In the genomic region with DNA sequence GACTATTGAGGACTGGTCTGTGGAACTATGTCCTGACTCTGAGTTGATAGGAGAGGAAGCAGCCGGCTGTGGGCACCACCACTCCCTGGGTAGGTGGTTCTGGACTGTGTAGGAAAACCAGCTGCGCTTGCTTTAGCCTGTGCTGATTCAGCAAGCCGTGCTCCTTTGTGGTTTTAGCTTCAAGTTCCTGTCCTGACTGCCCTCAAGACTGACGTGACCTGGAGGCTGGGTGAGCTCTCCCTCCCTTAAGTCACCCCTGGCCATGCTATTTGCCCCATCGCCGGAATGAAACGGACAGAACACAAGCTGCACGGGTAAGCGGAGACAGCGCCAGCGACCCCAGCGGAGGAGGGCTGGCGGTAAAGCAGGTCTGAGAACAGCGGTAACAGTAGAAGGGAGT, we compare ENCODE assay signal across 12 mouse cellular contexts. TPM values are rescaled to one million over a fixed set of nuclear protein-coding genes. Genes with fewer than 3 reads are reported as not detected.
DNase-seq lines count a peak whose midpoint lies in the region; ATAC-seq lines count a peak whose summit lies in the region.
"Had no signal": no experiment of that assay in that cellular context is flagged by ENCODE, and none has a peak within 500 bp of the region (broad histone marks: within the 10 kb centered on the region; RNA-seq: fewer than 3 reads in every experiment).

No protein-coding gene starts in this region.

- no peak overlapping the region for H3K4me3 ChIP-seq in heart, embryonic 10.5 days
- H3K4me3 ChIP-seq in liver, embryonic 12.5 days = no peak overlapping the region

- peaks cover 59% of the 10 kb centered on the region for H3K36me3 ChIP-seq in heart, embryonic 10.5 days
- peaks cover 78% of the 10 kb centered on the region for H3K36me3 ChIP-seq in liver, embryonic 12.5 days

- no peak overlapping the region for H3K9ac ChIP-seq in liver, embryonic 12.5 days

- H3K4me1 ChIP-seq in heart, embryonic 10.5 days = no peaks in the 10 kb centered on the region
- H3K4me1 ChIP-seq in liver, embryonic 12.5 days = peaks cover 12% of the 10 kb centered on the region

- no peaks in the 10 kb centered on the region for H3K9me3 ChIP-seq in heart, embryonic 10.5 days
- no peaks in the 10 kb centered on the region for H3K9me3 ChIP-seq in liver, embryonic 12.5 days (replicated peaks)

- no peak overlapping the region for H3K27ac ChIP-seq in heart, embryonic 10.5 days
- peak overlapping the region; percentile 39; the same call in 1 of the 2 replicates for H3K27ac ChIP-seq in liver, embryonic 12.5 days

- H3K27me3 ChIP-seq in heart, embryonic 10.5 days (ENCODE audit: insufficient read depth, poor library complexity, severe bottlenecking) = no peaks in the 10 kb centered on the region
- H3K27me3 ChIP-seq in liver, embryonic 12.5 days (replicated peaks) = no peaks in the 10 kb centered on the region
- H3K27me3 ChIP-seq: Patski had no signal

- H3K4me2 ChIP-seq in liver, embryonic 12.5 days = no peak overlapping the region

- no peak for ATAC-seq in liver, embryonic 12.5 days
- ATAC-seq in CD4-positive, CD25-positive, alpha-beta regulatory T cell, adult 4 months = no peak
- ATAC-seq in erythroblast, adult 5-6 weeks (replicated peaks; ENCODE audit: low FRiP score, poor library complexity, severe bottlenecking) = no peak
- ATAC-seq: Patski had no signal

- 88% methylated on average over 14 of the region's 14 CpGs for WGBS in heart, embryonic 10.5 days
- 58% methylated on average over 14 of the region's 14 CpGs for WGBS in liver, embryonic 12.5 days (ENCODE audit: insufficient replicate concordance)

- DNase-seq in heart, adult 11 months = peak; percentile 97
- no peak for DNase-seq in heart, embryonic 10.5 days (ENCODE audit: low spot score)
- no peak for DNase-seq in liver
- DNase-seq in kidney, postnatal 25 days = peak; percentile 28 to 54
- DNase-seq in thymus, postnatal 10 days (ENCODE audit: low spot score in 2 of 2) = no peak
- DNase-seq: adrenal gland, postnatal 25 days; retina, postnatal 1 day had no signal

RNA-seq across cellular contexts. Expression of gene Tbk1, which starts 4.5 kb away (rescaled TPM):
- 28.1 and 31.4 TPM in 2 replicates for polyA plus RNA-seq in heart, embryonic 10.5 days (2016; fragmentation: Nextera tagmentation; extraction: Ambion mirVana)
- 24.8 and 25.8 TPM in 2 replicates for polyA plus RNA-seq in liver, embryonic 12.5 days (2016; fragmentation: Nextera tagmentation; extraction: Ambion mirVana)
- 100 to 1,000 TPM in 1 of 2 experiments, 10 to 100 TPM in 1; 86.5 to 118 TPM for polyA plus RNA-seq in CD4-positive, CD25-positive, alpha-beta regulatory T cell, adult 4 months (2017; shearing (Covaris generic))
- 57.1 and 60.0 TPM in 2 replicates for total RNA-seq in erythroblast, adult 5-6 weeks (2015; ENCODE audit: low replicate concordance)
- 105 and 141 TPM in 2 replicates for total RNA-seq in erythroblast, adult 5-6 weeks (2017; ENCODE audit: low replicate concordance)

RNA-seq across cellular contexts. Expression of gene Xpot, which starts 35.0 kb away (rescaled TPM):
- polyA plus RNA-seq in heart, embryonic 10.5 days (2016; fragmentation: Nextera tagmentation; extraction: Ambion mirVana) = 44.8 and 48.8 TPM in 2 replicates
- 67.8 and 68.8 TPM in 2 replicates for polyA plus RNA-seq in liver, embryonic 12.5 days (2016; fragmentation: Nextera tagmentation; extraction: Ambion mirVana)
- polyA plus RNA-seq in CD4-positive, CD25-positive, alpha-beta regulatory T cell, adult 4 months (2017; shearing (Covaris generic)) = 10 to 100 TPM; 14.3 to 20.0 TPM
- total RNA-seq in erythroblast, adult 5-6 weeks (2015; ENCODE audit: low replicate concordance) = 16.1 and 19.2 TPM in 2 replicates
- 26.0 and 43.5 TPM in 2 replicates for total RNA-seq in erythroblast, adult 5-6 weeks (2017; ENCODE audit: low replicate concordance)

RNA-seq across cellular contexts. Expression of gene D930020B18Rik, which starts 50.3 kb away (rescaled TPM):
- polyA plus RNA-seq in heart, embryonic 10.5 days (2016; fragmentation: Nextera tagmentation; extraction: Ambion mirVana) = 0.11 TPM in 1 of 2 replicates, not detected in the other
- polyA plus RNA-seq in liver, embryonic 12.5 days (2016; fragmentation: Nextera tagmentation; extraction: Ambion mirVana) = 0.11 and 0.18 TPM in 2 replicates
- polyA plus RNA-seq in CD4-positive, CD25-positive, alpha-beta regulatory T cell, adult 4 months (2017; shearing (Covaris generic)) = under 1 TPM; 0.59 to 0.81 TPM
- not detected in 2 replicates for total RNA-seq in erythroblast, adult 5-6 weeks (2015; ENCODE audit: low replicate concordance)
- not detected in 2 replicates for total RNA-seq in erythroblast, adult 5-6 weeks (2017; ENCODE audit: low replicate concordance)
- total RNA-seq: adrenal gland, postnatal 25 days; gastrocnemius, postnatal 4 days had no signal
- polyA plus RNA-seq: Patski had no signal

Comparison
In these comparisons a context has a peak if more than half of its experiments do, and no peak if none do; other contexts are left out.
1. DNase-seq: peak in heart, adult 11 months (single experiment) and kidney, postnatal 25 days (2 of 2); none in heart, embryonic 10.5 days (single experiment), liver (single experiment) and thymus, postnatal 10 days (0 of 2).